Mouse (Mus musculus) T-helper 2 cell (primary cell): ENCODE data around the gene Gm45062.

Experiments used
- in situ Hi-C: fragments of 300-600 bp; cut with MboI, MseI; formaldehyde crosslinking; loops from one replicate; pipeline ENCODE4 v1.15.1; 2025; ENCODE audit warnings: high pct_unique_total_duplicates

The Gm45062 gene

GRCm38 (mm10) chr6:8474316-8474715 is 215.1 kb downstream of the Gm45062 start:
- in situ Hi-C loops, result no loop called here

DNA sequence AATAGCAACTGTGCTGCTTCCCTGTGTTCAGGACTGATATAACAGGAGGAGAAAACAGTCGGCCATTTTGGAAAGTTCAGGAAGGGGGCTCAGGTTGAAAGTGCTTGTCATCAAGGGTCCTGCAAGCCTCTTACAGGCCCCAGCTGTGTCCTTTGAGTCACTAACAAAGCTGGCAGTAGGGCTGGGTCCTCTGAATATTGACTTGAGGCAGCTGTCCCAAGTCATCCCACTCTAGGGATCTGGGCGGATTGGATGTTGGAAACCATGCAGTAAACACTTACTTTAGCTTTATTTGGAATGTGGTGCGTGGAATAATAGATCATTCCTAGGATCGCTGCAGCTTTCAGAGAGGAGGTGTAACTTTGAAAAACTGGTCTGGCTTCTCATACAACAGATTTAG is 215.6 kb downstream of the Gm45062 start:
- in situ Hi-C loops, result loop anchor here (5.0 kb wide), 1 partner anchor 103 kb away; no protein-coding TSS in a partner anchor

DNA sequence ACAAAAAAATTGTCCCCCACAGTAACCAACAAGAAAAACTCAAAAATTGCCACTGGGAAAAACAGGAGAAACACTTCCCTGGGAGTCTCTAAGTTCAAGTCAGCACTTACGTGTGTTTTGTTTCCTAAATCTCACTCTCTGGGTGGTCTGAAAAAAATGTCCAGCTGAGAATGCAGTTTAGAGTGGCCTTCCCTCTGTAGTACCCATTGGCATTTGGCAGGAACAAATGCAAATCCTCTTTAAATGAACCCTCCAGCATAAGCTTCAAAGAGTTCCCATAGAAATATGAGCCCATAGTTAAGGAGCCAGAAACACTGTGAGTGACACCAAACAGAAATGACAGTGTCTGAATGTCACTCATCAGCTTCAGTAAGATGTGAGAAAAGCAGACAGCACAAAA is 219.9 kb downstream of the Gm45062 start:
- in situ Hi-C loops, result loop anchor here (5.0 kb wide), 1 partner anchor 107 kb away; no protein-coding TSS in a partner anchor

- in situ Hi-C loops, result loop anchor here (10.0 kb wide), 1 partner anchor 280 kb away; the partner anchor contains the start of gene Mios
Measured at GRCm38 (mm10) chr6:8484437-8485275, 225.4 kb downstream of the Gm45062 start.

DNA sequence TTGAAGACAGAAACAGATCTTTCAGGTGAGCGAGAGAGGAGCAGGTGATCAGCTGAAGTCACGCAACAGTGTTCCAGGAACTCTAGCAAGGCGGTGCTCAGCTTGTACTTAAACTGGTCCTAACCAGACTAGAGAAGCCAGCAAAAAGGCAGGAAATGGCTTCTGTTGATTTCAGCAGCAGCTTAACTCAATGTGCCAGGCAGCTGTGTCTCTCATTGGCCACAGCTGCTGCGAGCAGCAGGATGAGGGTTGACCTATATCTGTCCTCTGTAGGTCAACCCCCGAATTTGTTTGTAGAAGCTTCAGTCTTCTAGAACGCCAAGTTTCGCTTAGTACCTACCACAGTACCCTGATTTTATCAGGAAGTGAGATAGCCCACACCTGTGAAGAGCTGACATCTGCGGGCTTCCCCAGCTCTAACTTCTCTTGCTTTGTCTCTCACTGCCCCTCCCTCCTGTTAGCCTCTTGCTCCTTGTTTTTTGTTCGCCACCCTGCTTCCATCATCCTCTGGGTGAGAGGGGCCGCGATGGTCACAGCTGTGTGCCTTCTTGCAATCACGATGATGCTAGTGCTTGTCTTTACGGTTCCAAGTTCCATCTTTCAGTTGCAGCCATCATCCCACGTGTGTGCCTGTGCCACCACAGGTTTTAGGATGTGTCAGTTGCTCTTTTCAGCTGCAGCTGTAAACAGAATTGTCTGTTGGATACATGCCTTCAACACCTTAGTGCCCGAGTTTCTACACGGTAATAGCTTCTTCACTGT is 226.3 kb downstream of the Gm45062 start:
- in situ Hi-C loops, result loop anchor here (10.0 kb wide), 1 partner anchor 281 kb away; the partner anchor contains the start of gene Mios

DNA sequence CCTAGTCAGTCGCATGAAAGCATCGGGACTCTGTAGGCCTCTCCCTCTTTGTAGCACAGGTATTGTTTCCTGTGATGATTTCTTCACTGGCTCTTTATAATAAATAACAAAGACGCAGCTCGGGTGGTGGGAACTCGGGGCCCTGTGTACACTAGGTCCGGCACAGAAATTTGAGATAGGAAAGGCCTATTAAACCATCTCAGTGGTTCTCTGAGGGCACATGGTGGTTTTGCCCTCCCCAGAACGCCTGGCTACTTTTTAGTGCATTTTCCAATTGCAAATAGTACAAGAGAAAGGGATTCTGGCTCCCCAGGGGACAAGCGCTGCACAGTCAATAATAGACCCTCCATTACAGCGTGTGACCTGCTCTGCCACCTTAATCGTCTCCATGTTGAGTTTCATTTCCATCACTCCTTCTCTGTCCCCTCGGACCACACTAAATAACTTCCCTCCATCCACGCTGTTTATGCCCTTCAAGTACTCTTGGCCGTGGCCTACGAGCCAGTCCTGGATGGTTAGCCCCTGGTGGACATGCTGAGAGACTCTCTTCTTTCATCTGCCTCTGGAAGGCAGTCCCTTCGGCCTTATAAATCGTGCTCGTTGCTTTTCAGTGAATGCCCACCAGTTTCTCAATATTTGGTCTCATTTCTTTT is 227.3 kb downstream of the Gm45062 start:
- in situ Hi-C loops, result loop anchor here (10.0 kb wide), 1 partner anchor 282 kb away; the partner anchor contains the start of gene Mios

DNA sequence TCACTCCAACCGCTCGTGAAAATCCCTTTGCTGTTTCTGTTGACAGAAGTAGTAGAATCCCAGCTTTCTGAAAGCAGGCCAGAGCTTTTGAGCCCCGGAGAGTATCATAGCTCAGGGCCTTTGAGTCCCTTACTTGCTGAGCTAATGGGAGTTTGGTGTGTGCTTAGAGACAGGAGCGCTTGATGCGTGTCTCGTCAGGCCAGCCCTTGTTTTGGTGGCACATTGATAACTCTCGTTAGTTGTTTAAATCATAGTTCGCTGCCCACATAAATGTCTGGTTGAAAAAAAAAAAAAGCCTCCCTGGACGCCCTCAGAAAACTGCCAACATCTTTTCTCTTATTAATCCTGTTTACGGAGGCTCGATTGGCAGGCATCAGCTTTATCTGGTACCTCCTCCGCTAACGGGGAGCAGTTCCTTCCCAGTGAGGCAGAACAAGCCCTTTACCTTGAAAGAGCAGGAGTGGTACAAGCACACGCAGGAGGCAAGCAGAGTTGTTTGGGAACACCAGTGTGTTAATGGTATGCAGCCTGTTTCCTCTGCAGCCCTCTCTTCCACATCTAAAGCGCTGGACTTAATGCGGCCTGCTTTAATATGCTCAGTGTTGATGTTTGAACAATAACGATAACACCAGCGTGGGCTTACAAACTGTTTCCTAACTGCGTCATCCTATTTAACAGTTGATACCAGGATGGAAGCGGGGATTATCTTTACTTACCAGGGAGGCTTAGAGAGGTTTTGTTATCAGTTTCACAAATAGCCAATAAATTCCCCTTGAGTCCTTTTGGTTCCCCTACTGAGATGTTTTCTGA is 228.0 kb downstream of the Gm45062 start:
- in situ Hi-C loops, result loop anchor here (10.0 kb wide), 1 partner anchor 282 kb away; the partner anchor contains the start of gene Mios

- in situ Hi-C loops, result loop anchor here (10.0 kb wide), 1 partner anchor 283 kb away; the partner anchor contains the start of gene Mios
Measured at GRCm38 (mm10) chr6:8488249-8488648, 229.0 kb downstream of the Gm45062 start.

DNA sequence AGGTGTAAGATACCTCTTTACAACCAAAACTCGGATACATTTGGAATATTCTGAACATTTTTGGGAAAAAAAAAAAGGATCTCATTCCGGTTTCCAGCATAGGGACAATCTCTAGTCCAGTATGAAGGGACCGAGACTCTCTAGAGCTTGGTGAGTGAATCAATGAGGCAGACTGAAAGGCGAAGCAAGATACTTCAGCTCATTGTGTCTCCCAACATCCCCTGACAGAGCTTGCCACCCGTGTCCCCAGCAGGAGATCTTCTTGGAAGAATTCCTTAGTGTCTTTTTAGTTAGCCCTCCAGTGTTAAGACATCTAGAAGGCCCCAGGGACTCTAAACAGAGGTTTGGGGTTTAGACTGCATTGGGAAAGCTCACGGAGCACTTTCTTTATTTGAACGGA is 230.0 kb downstream of the Gm45062 start:
- in situ Hi-C loops, result loop anchor here (10.0 kb wide), 1 partner anchor 284 kb away; the partner anchor contains the start of gene Mios

- in situ Hi-C loops, result loop anchor here (10.0 kb wide), 2 partner anchors 245 to 285 kb away; partner anchors contain the start of gene Mios
Measured at GRCm38 (mm10) chr6:8489938-8490585, 230.8 kb downstream of the Gm45062 start.

DNA sequence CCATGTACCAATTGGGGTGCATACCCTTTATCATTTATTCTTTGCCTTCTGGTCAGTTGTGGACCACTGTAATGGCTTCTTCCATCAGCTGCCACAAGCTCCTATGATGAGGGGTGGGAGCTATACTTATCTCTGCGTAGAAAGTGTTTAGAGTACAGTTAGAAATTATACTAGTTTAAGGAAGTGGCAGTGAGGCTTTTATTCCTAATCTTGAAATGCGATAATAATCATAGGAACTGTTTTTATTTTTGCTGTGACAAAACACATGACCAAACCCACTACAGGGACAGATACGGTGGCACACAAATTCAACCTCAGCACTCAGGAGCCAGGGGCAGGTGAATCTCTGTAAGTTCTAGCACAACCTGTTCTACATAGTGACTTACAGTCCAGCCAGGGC is 233.0 kb downstream of the Gm45062 start:
- in situ Hi-C loops, result loop anchor here (10.0 kb wide), 1 partner anchor 243 kb away; no protein-coding TSS in a partner anchor

GRCm38 (mm10) chr6:8495109-8495826 is 236.0 kb downstream of the Gm45062 start:
- in situ Hi-C loops, result loop anchor here (5.0 to 10.0 kb wide), 2 partner anchors 233 to 240 kb away; no protein-coding TSS in a partner anchor

GRCm38 (mm10) chr6:8495827-8496222 is 236.6 kb downstream of the Gm45062 start:
- in situ Hi-C loops, result loop anchor here (5.0 to 10.0 kb wide), 2 partner anchors 234 to 239 kb away; no protein-coding TSS in a partner anchor

- in situ Hi-C loops, result loop anchor here (5.0 to 10.0 kb wide), 2 partner anchors 235 to 237 kb away; no protein-coding TSS in a partner anchor
Measured at GRCm38 (mm10) chr6:8497234-8497867, 238.1 kb downstream of the Gm45062 start.

- in situ Hi-C loops, result loop anchor here (5.0 to 10.0 kb wide), 2 partner anchors 236 to 237 kb away; no protein-coding TSS in a partner anchor
Measured at GRCm38 (mm10) chr6:8497868-8498257, 238.6 kb downstream of the Gm45062 start.

DNA sequence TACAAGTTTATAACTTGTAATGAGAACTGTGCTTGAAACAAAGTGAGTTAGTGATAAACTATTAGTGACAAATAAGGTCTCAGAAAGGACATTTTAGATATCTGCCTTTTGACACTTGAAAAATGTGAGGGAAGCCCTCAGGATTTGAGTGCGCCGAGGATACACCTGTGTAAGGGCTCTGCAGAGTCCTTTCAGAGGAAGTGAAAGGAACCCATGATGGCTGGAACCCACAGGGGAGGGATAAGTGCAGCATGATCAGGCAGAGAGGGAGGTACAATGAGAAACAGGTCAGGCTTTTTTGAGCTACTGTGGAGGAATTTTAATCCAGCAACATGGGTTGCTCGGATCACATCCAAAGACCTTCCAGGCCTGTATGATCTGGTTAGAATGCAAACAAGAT is 239.7 kb downstream of the Gm45062 start:
- in situ Hi-C loops, result loop anchor here (5.0 to 10.0 kb wide), 2 partner anchors 236 to 237 kb away; no protein-coding TSS in a partner anchor

DNA sequence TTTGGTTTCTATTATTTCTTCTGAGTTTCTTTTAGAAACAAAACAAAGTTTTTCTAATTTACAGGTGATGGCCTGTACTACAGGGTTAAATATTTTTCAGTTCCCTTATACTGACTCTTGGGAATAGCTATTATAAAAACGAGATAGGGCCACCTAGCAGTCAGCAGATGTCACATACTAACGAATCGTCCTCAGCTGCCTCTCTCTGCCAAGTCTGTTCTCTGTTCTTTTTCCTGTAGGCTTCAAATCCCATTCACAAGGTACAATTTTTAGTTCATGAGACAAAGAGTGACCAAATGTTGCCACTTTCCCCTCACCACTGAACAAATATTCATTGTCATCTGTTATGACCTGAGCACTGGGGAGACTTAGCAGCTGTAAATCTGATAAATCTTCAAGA is 244.7 kb downstream of the Gm45062 start:
- in situ Hi-C loops, result loop anchor here (25.0 kb wide), 1 partner anchor 667 kb away; the partner anchor contains the start of gene C1galt1

DNA sequence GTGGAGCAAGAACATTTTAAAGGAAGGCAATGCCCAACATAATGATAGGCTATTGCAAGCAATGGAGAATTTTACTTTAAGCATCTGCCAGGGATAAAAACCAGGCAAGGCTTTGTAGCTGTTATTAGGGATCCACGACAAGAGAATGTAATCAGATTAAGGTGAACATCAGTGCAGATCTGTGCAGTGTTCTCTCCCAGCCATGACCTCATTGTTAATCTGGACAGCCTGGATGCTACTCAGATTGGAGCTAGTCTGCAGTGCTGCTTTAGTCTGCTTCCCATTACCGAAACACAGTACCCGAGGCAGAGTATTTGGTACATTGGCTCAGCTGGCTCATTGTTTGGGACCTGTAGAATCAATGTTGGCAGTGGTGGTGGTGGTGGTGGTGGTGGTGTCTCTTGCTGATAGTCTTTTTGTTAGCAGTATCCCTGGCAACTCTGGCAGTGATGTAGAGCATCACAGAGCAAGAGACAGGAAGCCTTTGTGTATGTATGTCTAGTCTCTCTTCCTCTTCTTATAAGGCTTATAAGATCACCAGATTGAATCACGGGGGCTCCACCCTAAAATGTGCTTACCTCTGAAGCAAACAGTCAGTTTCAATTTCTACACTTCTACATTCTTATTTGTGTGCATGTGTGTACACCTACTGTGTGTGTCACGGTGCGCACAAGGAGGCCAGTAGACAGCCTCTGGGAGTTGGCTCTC is 245.4 kb downstream of the Gm45062 start:
- in situ Hi-C loops, result loop anchor here (25.0 kb wide), 1 partner anchor 667 kb away; the partner anchor contains the start of gene C1galt1
